Mouse (Mus musculus) left cerebral cortex, postnatal 36 days (tissue): ENCODE results near the gene Nfkbie. TPM values are rescaled to one million over a fixed set of nuclear protein-coding genes. Genes with fewer than 3 reads are reported as not detected.

Source experiments
- DNase-seq, 2 experiments: peaks; one replicate each; pipeline ENCODE4 v3.0.0; 2021 to 2022; ENCODE audit warnings: low spot score in 2 of 2, mixed read lengths in 1 of 2
- intact Hi-C: fragments of 180-260 bp; cut with DNase I; formaldehyde crosslinking; loops from one replicate; pipeline ENCODE4 v1.15.1; 2025
- total RNA-seq, 2 experiments: library from RNA; stranded (reverse); gene quantifications; 2 replicates each; pipeline ENCODE4 v1.2.3; 2021

The Nfkbie gene
- total RNA-seq, 2 experiments from 2014 or later: 1.7 to 2.7 TPM

DNA sequence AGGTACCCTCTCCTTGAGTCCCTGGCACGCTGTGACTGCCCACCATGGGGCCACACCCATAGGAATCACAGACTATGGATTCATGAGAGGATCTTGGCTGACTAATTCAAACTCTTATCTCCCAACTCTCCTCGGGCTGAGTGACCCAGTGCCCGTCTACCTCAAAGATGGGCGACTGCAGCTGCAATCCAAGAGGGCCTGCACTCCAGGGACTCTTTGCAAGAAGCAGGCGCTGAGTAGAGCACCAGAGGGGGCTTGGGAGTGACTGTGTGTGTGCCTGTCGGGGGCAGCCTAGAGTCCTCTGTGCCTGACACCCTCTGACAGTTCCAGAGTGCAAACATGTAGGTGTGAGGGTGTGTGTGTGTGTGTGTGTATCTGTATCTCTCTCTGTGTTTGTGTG is 13.4 kb upstream of the Nfkbie start:
- intact Hi-C loops: no loop called here
- DNase-seq: no peak

DNA sequence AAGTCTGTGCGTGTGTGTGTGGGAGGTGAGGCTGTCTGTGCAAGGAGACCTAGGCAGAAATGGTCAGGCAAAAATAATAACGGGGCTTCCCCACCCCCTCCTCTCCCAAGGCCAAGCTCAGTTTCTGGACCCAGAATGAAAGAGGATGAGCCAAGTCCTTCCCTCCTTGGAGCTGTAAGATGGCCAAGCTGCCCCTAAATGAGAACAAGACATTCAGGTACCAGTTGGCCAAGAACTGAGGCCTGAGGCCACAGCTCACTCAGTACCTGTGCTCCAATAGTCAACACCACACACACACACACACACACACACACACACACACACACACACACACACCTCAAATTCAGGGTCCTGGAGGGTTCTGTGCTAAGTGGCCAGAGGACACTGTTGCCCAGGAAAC is 12.8 kb upstream of the Nfkbie start:
- DNase-seq: no peak
- intact Hi-C loops: no loop called here

DNA sequence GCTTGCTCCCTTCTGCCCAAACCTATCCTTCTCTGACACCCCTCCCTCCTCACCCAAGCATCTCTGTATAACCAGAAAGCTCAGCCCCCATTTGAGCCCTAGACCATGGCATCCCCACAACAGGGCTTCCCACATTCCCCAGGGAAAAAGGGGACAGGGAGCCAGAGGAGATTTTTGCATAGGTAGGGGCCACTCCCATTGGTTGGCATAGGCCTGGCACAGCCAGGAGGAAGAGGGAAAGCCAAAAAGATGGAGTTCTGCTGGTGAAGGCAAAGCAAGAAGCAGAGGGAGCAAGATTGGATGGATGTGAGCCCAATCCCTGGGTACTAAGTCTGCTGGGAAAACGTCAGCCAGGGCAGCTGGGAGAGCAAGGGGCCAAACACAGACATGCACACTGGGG is 12.4 kb upstream of the Nfkbie start:
- no peak for DNase-seq
- intact Hi-C loops: no loop called here

DNA sequence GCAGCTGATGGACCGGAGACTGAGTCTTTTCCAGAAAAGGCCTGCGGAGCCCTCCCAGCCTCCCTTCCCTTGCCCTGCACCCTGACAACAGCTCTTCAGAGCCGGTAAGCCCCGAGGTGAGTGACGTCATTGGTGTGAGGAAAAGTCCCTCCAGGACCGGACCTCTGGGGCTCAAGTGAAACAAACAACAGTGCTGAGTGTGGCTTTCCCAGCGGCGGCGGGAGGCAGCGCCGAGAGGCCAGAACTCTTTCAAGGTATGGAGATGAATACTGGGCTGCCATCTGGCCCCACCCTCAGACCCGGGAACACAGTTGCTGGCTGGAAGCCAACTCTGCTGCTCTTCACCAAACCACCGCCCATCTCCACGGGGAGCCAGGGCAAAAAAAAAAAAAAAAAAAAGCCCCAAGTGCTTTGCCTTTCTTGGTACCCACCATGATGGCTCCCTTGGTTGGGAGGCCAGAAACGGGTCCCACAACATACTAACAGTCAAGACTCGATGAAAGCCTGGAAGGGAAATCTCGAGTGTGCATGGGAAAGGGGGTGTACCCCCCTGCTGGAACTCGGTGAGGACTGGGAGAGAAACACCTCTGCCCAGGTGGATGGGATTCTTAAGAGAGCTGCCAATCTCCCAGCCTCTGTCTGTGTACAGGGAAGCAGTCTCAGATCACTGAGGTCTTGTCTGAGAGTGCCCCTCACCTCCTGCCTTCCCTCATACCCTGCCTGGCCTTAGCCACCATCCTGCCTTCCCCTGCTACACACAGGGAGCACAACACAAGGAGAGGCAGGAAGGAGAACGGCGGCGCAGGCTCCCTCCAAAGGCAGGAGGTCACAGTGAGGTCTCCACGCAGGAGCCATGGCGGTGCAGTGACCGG is 11.3 kb upstream of the Nfkbie start:
- intact Hi-C loops: no loop called here
- DNase-seq: no peak

DNA sequence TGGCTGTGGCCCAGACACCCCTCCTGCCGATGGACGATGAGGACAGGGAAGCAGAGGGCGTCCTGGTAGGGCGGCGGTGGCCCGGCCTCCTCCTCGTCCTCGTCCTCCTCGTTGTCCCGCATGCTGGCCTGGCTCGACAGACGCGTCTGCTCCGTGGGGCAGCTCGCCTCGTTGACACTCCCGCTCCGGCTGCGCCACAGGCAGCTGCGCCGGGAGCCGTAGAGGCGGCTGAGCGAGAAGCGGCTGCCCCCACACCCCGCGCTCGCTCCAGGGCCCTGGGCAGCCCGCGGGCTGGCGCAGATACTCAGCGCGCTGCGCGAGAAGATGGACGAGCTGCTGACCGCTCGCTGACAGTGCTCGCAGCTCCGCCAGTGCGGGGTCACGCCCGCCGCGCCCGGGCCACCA is 10.6 kb upstream of the Nfkbie start:
- intact Hi-C loops: no loop called here
- peak; percentile 27 to 61 for DNase-seq

DNA sequence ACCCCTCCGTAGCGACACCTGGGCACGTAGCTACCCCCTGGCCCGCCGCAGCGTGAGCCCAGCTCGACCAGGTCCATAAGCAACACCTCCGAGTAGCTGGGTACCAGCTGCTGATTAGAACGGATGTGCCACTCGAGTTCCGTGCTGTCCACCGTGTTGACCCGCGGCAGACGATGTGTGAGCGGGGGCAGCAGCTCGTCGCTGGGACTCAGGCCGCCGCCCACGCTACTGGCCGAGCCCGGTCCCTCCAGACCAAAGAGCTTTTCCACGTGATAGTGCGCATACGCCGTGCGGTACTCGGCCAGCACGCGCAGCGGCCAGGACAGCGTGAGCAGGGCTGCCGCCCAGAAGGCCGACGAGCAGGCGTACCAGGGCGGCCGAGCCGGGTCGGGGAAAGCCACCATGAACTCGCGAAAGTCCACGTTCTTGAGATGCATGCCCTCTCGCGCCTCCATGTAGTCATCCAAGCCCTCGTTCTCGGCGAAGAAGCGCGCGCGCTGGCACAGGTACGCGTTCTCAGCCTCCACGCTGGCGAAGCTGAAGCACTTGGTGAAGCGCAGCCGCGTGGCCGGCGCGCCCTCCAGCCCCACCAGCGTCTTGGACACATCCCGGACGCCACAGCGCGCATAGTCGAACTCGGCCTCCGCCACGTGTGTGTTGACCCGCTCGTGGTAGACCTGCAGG is 10.1 kb upstream of the Nfkbie start:
- intact Hi-C loops: no loop called here
- DNase-seq: peak in 1 of 2 experiments; percentile 55

DNA sequence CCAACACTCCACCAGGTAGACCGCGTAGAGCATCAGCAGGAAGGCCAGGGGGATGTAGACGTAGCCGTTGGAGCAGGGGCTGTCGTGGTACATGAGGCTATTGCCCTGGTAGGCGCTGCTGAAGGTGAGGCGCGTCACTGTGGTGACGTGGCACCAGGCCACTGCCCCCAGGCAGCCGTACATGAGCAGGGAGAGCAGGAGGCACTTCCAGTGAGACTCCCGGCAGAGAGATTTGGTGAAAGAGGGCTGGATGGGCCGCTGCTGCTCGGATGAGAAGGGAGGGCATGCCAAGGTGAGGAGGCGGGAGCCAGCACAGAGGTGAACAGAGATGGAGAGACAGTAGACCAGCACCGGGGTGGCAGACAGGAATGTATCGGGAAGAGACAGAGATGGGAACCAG is 8.6 kb upstream of the Nfkbie start:
- peak in 1 of 2 experiments; percentile 29 for DNase-seq
- intact Hi-C loops: no loop called here

DNA sequence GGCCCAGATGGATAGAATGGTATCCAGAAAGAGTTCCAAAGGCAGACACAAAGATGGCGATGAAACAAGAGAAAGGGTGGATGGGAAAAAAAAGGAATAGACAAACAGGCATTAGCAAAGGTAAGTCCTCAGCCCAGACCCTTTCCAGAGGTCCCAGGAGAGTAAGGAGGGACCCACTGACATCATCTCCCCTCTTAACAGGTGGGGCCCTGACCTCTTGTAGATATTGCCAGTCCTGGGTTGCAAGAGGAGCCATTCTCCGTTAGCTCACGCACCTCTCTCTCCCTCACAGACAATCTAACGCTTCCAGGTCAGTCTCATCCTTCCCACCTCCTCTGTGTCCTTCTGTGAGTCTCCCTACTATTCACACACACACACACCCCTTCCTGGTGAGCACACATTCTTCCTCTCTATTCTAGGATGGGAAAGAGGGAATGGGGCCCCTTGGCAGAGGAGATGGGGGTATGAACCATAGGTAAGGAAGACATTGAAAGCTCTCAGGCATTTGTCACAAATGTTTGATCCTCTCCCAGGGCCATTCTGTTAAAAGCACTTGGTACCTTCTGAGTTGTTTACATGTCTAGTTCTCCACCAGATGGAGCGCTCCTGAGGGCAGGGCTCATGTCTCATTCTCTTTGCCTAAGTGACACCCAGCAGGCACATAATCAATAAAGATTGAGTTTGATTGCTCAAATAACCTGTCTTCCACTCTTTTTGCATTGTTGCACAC is 7.9 kb upstream of the Nfkbie start:
- no peak for DNase-seq
- intact Hi-C loops: no loop called here

DNA sequence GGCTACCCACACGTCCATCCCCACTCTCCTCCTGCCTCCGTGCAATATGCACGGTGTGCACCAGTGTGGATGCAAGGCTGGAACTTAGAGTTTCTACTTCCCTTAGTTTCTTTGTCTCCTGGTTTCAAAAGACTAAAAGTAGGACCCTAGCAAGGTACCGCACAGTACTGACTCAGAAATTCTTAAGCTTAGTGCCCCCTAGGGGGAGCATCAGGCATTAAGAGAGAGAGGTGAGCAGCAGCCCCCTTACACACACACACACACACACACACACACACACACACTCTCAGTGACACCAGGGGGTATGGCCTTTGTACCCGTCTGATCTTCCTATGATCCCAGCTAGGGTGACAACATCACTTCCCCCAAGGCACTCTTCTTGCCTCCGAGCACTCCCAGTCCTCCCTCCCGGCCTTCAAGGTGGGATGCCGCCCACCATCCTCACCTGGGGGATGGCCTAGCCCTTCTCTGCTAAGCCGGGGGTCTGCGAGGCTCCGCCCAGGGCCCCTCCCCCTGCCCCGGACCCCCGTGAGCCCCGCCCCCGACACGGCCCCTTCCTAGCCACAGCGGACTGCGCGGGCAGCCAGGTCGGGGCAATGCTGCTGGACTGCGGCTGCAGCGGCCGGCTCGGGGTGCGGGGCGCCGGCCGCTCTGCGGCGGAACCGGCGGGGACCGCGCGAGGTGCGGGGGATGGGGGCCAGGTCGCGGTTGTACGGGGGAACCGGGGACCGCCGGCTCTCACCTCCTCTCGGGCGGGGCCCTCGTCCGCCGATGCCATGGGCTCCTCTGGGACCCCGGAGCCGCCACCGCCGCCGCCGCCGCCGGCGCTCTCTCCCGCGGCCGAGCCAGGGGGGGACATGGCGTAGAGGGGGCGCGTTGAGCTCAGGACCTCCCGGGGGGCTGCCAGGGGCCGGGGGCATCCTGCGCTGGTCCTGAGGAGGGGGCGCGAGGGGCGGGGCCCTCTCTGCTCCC is 6.7 kb upstream of the Nfkbie start:
- DNase-seq: peak; percentile 55 to 64
- intact Hi-C loops: no loop called here

DNA sequence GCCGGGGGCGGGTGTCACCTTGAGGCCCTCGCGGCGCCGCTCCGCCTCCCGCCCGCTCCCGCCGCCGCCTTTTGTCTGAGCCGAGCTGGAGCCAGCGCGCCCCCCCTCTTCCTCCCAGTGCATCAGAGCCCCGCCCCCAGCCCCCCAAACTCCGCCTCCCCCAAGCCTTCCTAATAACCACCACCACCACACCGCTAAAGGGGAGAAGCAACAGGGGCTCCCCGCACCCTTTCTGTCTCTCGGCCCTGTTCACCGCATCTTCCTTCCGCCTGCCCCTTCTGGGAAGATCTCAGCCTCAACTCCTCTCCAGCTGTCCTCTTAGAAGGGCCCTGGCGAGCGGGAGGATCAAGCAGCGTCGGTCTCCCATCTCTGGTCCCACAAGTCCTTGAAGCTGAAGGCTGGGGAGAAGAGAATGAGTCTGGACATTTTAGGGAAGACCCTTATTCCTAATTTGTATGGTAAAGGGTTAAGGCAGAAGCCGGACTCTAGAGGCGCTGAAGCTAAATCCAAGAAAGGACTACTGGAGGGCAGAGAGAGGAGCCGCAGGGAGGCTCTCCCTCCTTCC is 5.8 kb upstream of the Nfkbie start, which contains the start of gene Tmem151b:
Gene Tmem151b, minus strand, starts transcription at position 61 of the 565 bp plus-strand sequence.
- peak; percentile 64 for DNase-seq
- intact Hi-C loops: loop anchor here (1.0 kb wide), 1 partner anchor 33 kb away; no protein-coding TSS in a partner anchor

DNA sequence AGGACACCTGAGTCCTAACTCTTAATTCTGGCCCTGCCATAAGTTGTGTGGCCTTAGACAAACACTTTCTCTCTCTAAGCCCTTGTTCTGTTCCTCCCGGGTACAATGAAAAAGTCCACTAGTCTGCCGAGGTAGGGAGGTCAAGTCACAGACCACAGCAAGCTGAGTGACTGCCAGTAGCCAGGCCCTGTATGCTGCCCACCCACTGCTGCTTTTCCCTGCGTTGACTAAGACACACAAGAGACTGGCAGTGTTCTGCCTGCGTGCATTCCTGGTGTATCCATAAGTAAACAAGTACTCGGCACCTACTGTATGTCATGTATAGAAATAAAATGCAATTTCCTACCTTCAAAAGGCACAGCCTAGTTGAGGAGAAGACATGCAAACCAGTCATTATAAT is 5.2 kb upstream of the Nfkbie start:
- DNase-seq: no peak
- intact Hi-C loops: loop anchor here (1.0 kb wide), 1 partner anchor 34 kb away; no protein-coding TSS in a partner anchor

DNA sequence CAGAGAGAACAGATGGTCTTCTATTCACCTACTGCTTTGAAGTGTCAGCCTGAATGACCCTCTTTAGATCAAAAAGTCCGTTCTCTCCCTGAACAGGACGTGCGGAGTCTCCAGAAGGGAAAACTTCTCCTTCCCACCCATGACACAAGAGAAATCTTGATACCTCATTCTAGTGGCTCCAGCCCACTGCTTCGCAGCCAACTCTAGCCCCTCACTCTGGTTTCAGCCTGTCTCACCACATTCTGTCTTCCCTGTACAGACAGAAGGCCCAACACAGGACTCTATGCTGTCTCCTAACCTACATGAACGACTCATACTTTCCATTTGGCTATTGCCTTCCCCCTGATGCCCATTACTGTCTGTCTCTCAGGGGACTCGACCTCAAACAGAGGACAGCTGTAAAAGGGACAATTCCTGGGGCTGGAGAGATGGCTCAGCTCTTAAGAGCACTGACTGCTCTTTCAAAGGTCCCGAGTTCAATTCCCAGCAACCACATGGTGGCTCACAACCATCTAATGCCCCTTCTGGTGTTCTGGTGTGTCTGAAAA is 4.2 kb upstream of the Nfkbie start:
- intact Hi-C loops: no loop called here
- no peak for DNase-seq

DNA sequence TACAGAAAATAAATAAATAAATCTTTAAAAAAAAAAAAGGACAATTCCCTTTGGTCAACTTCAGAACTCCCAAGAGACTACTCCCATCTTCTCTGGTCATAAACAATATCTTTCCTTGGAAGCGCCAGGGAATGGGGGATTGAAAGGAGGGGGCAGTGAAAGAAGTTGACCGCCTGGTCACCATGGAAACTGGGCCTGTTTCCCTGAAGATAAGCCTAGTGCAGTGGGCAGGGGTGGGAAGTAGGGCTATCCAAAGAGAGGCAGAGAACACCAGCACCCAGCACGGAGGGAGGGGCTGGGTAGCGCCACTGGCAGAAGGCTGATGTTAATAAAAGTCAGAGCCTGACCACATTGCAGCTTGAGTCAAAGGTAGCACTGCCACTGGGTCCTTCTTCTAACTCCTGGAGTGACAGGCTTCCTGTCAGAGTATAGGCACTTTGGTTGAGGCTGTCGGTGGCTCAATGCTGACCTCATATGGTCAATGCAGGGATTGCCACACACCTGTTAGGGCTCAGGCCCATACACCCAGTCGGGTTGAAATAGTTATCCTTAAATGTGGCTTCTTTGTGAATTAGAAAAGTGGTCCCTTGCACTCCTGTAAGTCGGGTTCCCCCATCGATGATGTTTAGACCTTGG is 3.6 kb upstream of the Nfkbie start:
- DNase-seq: peak; percentile 74 to 79
- intact Hi-C loops: loop anchor here (2.0 kb wide), 1 partner anchor 73 kb away; no protein-coding TSS in a partner anchor

DNA sequence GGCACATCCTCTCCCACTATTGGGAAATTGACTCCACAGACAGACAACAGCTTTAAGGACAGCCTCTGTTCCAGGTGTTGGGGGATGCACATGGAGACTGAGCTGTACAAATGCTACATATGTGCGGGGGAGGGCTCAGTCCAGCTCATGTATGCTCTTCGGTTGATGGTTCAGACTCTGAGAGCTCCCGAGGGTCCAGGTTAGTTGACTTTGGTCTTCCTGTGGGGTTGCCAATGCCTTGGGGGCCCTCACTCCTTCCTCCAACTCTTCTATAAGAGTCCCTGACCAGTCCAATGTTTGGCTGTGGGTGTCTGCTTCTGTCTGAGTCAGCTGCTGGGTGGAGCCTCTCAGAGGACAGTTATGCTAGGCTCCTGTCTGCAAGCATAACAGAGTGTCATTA is 2.4 kb upstream of the Nfkbie start:
- intact Hi-C loops: loop anchor here (2.0 kb wide), 1 partner anchor 74 kb away; no protein-coding TSS in a partner anchor
- DNase-seq: no peak

DNA sequence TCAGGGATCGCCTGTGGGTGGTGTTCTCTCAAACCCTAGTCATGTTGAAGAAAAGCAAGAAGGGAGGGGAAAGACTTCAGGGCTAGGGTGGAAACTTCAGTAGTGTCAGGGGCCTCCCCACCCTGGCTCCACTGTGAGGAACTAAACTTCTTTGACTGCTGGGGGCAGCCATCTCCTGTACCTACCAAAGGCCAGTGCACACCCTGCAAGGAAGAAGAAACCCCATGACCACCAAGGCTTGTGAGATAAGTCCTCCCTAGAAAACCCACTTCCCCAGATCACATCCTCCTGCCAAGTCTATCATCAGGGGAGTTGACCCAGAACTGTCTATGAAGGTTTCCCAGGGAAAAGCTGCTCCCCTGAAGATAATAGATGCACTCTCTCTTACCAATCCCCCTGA is 1.1 kb upstream of the Nfkbie start:
- no peak for DNase-seq
- intact Hi-C loops: no loop called here

DNA sequence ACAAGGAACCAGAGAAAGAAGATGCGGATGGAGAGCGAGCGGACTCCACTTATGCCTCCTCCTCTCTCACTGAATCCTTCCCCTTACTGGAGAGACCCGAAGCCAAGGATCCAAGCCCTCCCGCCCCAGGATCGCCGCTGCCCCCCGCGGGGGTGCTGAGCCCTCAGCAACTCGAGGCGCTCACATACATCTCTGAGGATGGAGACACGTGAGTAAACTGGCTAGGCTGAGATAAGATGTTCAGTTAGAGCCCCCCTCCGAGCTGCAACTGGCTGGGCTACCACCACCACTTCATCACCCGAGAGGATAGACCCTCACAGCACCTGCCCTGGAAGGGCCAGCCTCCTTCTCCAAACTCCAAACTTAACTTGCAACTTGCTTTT is 595 bp downstream of the Nfkbie start:
- intact Hi-C loops: no loop called here
- no peak for DNase-seq

DNA sequence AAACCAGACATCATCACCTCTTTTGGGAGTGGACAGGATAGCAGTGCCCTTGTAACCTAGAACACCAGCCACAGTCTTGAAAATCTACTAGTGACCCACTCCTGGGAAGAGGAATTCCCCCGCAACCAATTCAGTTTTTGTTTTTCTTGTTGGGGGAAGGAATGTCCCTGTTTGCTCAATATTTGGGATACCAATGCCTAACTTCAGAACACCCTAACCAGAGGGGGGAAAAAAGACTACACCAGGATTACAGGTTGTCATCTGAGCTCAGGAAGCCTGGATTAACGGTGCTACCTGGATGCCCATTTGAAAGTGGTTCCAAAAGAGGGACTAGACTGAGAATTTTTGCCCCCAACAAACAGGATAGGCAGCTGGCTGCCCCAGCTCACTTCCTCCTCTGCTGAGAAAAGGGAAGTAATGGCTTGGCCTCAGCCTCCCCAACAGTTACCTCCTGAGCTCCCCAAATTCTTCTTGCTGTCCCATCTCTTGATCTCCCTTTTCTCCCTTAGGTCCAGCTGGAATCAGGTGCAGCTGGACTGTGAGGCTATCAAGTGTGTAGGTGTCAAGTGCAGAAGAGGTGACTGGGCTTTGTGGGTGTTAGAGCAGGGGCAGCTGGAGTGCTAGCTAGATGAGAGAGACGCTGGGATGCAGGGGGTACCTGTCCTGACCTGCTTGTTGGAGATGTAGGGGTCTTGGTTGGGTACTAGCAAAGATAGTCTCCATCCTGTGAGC is 1.2 kb downstream of the Nfkbie start:
- intact Hi-C loops: no loop called here
- DNase-seq: no peak
